Mouse (Mus musculus) adrenal gland, postnatal 36 days (tissue): ENCODE results near the gene Mum1. TPM values are rescaled to one million over a fixed set of nuclear protein-coding genes. Genes with fewer than 3 reads are reported as not detected.
A peak's percentile ranks its signal among the peaks of the same experiment; 100 is the strongest.

Source experiments
- DNase-seq, 2 experiments: peaks; one replicate each; pipeline ENCODE4 v3.0.0; 2021; ENCODE audit warnings: mixed read lengths in 1 of 2
- total RNA-seq, 2 experiments: library from RNA; stranded (reverse); gene quantifications; 2 replicates each; pipeline ENCODE4 v1.2.3; 2021

Mum1 gene
- total RNA-seq, 2 experiments from 2014 or later = 20.4 to 21.2 TPM

DNA sequence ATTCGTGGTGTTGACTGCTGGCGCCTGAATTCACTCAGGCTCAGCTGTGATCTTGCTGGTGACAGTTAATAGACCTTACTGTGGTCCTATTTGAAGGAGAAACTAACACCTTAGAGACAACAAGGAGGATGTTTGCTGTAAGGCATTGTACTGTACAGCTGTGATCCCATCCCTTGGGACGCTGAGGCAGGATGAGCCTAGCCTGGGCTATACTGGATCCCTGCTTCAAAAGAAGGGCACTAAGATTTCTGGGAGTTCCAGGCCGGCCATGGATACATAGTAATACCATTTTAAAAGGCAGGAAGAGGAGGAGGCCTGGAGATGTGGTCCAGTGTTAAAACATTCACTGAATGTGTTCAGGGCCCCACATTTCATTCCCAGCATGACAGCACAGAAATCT lies 24.3 kb downstream of the Mum1 start:
- no peak for DNase-seq

DNA sequence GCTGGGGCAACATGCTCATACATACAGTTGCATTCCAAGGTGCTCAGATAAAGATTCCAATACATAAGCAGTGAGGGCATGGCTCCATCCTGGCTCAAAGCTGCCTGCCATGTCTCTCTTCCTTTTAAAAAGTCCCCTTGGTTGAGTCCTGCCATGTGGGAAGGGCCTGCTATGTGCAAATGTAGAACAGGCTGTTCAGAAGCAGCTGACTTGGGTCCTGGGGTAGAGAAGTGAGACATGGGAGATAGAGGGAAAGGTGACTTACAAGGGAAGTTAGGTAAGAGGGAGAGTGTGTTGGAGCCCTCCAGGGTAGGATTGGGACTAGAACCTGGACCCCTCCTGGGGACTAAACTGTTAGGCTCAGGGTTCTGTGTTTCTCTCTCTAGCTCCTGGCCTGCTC lies 25.8 kb downstream of the Mum1 start:
- no peak for DNase-seq

DNA sequence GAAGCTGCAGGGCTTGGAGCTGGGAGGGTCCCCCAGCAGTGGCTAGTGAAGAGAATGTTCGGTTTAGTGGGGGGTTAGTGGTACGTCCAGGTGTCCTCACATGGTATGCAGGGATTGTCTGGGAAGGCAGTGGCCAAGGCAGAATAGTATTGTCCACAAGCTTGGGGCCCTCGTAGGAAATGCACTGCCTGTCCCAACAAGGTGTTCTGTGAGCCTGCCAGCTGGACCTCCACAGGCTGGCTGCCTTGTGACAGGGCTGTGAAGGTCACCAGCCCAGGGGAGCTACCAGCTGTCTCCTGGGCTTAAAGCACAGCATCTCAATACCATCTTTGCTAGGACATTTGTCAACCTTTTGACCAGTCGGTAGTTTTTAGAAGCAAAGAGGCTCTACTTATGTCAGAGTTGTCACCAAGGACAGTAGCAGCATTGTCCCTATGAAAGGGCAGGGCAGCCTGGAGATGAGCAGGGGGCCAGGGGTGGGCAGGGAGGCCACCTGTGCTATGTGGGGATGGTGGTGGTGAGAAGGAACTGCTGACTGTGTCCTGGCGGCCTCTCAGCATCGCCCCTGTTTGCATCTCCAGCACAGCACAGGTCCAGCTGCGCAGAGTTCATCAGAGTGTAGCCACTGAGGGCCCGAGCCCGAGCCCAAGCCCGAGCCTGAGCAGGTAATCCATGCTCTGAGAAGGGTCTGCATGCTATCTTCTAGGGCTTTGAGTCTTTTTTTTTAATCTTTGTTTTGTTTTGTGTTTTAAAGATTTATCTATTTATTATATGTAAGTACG lies 26.4 kb downstream of the Mum1 start:
- no peak for DNase-seq

DNA sequence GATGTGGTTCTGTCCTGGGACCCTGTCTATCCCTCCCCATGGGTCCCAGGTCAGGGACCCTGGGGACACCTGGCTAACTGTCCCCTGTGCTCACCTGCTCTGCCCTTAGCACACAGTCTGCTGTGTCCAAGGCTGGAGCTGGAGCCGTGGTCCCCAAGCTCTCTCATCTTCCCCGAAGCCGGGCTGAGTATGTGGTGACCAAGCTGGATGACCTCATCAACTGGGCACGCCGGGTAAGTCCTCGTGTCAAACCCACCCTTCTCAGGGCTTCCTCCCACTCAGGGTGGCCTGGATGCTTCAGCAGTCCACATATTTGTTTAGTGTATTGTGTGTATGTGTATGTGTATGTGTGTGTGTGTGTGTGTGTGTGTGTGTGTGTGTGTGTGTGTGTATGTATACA lies 27.3 kb downstream of the Mum1 start:
- no peak for DNase-seq

DNA sequence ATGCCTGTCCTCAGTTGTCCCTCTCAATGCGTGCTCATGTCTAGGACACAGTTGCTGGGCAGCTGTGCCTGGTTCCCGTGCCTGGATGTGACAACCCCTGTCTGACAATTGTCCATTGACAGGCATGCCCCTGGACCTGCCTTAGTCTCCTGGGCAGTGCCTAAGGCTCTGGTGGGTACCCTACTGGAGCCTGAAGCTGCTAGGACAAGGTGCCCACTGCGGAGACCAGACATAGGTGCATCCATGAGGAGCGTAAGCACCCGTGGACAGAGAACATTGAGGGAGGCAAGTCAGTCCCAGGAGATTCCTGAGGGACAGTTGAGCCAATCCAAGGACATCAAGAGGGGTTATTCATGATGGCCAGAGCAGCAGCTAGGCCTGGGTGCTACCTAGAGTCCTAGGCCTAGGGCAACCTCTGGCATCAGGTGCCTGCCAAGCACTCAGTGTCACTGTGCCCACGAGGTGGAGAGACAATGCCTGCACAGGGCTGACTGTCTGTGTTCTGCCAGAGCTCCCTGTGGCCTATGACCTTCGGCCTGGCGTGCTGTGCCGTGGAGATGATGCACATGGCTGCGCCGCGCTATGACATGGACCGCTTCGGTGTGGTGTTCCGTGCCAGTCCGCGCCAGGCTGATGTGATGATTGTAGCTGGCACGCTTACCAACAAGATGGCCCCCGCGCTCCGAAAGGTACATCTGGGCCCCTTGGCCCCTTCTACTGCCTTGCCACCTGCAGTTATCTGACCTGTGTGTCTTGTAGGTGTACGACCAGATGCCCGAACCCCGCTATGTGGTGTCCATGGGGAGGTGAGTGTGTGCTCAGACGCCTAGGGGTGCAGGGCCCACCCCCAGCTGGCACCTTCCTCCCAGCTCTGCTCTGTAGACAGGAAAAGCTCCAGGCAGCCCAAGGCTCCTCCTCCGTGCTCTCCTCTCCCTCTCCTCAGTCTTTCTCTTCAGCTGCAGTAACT lies 28.4 kb downstream of the Mum1 start:
- DNase-seq = no peak

DNA sequence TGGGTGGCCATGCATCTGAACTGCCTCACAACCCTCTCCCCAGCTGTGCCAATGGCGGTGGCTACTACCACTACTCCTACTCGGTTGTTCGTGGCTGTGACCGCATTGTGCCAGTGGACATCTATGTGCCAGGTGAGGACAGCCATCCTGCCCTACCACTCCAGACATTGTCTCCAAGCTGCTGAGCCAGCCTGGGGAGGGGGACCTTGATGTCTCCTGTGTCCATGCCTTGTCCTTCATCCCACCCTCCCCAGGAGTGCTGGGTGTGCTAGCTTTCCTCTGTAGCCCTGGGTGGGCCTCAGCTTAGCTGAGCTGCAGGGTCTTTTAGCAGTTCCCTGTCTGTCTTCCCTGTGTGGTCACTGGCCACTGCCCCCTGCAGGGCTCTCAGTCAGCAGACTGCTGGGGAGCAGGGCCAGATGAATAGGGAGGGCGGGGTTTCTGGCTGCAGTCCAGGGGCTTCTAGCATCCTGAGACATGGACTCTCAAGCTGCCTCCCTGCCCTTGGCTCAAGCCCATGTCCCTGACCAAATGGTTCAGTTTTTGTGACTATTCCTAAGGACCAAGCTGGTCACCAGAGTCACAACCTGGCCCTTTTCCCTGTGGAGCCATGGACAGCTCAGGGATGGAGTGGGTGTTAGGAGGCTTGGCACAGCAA lies 29.8 kb downstream of the Mum1 start:
- peak; percentile 85 to 88 for DNase-seq

DNA sequence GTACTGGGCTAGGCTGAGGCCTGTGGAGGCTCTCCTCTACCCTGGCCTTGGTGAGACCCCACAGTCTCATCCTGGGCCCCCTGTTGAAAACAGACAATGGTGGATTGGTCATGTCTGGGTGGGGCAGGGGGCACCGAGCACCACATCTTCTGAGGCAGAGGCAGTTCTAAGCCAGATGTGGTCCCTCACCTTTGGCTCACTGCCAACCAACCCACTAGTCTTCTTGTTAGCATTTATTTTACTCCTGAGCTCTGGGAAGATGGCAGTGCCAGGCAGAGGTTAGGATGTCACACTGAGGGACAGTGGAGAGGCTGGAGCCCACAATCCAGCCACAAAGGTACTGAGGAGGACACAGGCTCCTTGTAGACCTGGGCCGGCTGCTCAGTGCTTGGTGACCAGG lies 31.7 kb downstream of the Mum1 start:
- no peak for DNase-seq

DNA sequence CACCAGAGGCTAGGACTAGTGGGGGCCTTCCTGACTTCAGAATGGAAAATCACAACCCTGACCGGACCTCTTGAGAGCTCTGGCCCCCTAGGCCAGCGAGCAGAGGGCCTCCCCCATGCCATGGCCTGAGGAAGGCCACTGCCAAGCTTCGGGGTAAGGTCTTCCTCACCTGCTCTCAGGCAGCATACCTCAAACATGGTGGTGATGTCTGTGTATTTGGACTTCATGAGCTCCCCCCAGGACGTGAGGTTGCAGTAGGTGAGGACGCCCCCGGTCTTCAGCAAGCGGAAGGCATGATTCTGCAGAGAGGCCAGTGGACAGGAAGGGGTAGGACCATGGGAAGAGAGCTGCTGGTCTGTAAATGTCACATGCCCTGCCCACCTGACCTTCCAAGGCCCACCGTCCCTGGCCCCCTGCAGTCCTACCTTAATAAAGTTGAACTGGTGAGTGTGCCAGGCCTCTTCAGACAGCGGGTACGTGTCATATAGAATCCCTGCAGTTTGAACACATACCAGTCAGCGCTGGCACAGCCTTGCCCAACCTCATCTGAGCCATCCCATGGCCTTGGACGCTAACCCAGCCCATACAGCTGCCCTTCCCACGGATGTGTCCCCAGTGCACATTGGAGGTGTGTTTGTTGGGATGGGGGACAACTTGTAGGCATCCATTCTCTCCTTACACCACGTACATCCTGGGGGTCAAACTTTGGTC lies 32.7 kb downstream of the Mum1 start:
- peak; percentile 72 for DNase-seq

DNA sequence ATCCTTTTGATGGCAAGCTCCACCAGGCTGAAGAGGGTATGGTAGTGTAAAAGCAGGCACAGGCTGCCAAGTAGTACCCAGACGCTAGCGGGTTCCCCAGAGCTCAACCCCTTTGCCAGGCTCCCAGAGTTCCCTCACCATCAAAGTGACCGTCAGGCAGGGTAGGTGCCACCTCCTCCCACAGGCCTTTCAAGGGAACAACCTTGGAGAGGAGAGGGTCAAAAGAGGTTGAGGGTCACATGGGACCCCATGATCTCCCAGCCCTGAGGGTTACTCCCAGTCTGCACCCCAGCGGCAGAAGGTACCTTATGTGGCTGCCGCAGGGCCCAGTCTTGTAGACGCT lies 33.2 kb downstream of the Mum1 start:
- peak; percentile 46 for DNase-seq

DNA sequence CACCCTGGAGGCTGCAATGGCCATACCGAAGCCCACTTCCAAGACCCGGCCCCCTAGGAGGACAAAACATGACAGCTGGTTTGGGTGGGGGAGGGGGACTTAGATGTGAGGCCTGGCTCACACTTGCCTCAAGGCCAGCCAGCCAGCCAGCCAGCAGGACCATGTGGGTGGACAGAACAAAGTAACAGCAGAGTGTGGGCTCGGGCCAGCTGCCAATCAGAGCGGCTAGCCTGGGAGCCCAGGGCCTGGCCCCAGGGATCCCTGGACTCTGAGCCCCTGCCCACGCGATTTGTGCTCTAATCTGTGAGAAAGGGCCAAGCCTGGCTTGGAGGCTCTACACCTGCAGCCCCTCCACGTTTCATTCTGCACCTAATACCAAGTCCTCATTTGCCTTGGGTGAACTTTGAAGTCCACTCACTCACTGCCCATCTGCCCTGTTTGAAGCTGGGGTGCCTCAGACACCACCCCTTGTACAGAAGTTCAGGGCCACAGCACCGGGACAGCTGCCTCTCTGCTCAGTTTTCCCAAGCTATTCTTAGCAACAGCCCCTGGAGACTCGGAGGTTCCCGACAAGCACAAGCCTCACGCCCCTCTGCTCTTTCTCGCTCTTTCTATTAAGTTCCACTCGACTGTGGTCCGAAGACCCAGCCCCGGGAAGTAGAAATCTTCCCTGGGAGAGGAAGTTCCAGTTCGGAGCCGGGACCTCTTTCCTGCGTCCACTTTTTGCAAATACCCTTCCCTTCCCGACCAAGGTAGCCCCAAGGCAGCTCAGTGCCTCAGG lies 33.8 kb downstream of the Mum1 start:
- DNase-seq = peak; percentile 90

DNA sequence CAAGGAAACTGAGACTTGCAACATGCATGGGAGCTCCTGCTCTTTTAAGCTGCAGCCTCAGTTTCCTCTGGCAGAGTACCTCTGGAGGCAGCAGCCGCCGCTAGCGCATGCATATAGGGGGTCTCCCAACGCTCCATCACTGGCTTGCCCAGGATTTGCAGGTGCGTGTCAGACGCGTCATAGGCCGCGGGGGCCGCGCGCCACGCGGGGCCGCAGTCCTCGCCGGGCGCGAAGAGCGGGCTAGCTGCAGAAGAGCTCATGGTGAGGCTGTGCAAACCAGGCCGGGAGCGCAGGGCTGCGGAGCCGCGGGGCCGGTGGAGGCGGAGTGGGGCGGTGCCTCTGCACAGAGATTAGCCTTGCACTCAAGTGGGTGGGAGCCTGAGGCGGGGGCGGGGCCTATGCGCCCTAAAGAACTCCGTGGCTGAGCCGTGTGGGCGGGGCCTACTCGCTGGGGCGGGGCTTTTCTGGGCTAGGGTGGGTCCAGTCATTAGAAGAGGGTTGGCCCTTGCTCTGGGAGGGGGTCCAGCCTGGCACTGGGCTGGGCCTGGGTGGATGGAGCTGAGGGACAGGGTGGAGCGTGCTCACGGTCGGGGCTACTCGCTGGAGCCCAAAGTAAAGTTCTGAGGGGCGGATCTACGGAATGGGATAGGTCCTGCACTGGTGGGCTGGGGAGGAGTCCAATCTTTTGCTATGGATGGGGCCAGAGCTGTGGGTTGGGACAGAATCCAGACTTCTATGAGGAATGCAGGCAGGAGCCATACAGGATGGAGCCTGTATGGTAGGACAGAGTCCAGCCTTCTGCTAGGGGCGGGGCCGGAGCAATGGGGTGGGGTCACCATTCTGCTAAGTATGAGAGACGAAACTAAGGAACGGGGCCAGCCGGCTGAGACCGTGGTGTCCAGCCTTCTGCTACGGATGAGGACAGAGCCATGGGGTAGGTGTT lies 34.7 kb downstream of the Mum1 start, which contains the start of the genes Gamt and Dazap1:
Gene Gamt (minus strand): TSS at position 371 of the 943 bp plus-strand sequence.
Gene Dazap1 (plus strand): TSS at position 845 of the 943 bp plus-strand sequence.
- DNase-seq = peak; percentile 99 to 100

DNA sequence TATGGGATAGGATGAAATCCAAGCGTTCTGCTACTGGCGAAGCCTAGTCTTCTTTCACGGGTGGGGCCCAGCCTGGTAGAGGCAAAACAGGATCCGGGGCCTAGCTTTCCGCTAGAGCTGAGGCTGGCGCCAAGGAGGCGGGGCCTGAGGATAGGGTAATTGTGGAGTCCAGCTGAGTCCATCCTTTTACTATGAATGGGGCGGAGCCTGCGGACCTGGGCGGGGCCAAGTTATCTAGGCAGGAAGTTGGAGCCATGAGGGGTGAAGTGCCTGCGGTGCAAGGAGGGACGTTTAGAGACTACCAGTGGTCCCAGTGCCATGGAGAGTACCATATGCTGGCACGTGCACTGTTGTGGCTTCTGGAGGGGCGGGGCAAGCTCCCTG lies 35.3 kb downstream of the Mum1 start:
- DNase-seq = peak; percentile 99 to 100

DNA sequence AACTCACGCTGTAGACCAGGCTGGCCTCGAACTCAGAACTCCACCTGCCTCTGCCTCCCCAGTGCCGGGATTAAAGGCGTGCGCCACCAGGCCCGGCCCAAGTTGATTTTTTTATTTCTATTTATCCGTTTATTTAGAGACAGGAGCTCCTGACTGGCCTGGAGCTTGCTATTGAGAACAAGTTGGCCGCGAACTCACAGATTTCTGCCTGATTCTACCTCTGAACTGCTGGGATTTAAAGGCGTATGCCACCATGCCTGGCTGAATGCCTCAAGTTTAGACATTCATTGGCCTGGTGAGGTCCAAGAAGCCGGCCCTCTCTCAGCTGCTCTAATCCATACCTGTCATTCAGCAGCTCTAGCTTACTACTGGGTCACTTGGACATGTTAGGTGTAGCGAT lies 35.9 kb downstream of the Mum1 start:
- DNase-seq = no peak

DNA sequence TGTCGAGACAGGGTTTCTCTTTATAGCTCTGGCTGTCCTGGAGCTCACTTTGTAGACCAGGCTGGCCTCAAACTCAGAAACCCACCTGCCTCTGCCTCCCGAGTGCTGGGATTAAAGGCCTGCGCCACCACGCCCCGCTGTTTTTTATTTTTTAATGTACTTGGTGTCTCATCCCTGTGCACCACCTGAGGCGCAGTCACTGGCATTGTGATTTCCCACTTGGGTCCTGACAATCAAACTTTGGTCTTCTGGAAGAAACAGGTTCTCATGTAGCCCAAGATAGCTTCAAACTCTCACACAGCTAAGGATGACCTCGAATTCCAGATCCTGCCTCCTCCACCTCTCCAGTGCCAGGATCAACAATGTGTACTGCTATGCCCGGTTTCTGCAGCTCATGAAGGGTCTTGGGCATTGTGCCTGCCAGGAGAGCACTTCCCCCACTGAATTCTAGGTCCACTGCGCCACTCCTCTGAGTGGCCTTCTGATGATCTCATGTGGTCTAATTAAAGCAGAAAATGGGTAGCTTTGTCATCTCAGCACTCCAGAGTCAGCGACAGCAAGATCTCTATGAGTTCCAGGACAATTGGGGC lies 36.6 kb downstream of the Mum1 start:
- no peak for DNase-seq

DNA sequence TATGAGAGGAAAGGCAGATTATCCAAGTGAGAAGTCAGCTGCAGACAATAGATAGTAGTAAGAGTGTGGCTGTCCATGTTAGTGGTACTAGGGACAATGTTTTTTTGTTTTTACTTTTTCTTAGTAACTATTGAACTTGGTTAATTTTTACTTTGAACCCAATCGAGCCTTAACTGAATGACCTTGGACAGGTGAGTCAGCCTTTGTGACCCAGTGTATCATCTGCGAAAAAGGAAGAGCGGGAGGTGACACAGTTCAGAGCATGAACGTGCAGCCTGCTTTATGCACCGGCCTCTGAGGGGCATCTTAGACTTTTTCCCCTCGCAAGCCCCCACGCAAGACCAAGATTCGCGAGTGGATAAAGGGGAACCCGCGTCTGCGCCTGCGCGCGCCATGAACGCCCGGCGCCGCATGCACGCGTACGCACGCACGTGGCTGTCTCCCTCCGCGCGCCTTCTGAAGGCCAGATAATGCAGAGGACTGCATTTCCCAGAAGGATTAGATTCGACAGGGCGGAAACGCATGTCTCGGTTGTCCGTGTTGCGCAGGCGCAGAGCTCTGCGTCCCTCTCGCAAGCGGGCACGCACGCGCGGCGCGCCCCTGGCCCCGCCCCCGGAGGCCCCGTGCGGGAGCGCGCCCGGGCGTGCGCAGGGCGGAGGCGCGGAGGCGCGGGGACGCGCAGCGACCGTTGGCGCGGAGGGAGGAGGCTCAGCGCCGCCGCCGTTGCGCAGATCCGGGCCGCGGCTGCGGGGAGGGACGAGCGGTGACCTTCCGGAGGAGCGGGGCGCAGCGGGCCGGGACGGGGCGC lies 38.3 kb downstream of the Mum1 start:
- peak; percentile 99 to 100 for DNase-seq

DNA sequence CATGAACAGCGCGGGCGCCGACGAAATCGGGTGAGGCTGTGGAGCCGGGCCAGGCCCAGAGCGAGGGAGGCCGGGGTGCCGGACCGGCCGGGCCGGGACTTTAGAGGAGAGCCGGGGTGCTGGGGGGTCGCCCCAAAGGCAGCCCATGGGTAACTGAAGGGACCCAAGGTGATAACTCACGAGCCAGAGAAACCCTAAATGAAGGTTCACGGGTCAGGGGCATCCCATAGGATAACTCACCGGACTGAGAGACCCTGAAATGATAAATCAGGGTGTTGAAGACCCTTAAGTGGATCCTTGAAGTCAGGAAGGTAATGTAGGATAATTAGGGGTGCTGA lies 38.9 kb downstream of the Mum1 start:
- no peak for DNase-seq

DNA sequence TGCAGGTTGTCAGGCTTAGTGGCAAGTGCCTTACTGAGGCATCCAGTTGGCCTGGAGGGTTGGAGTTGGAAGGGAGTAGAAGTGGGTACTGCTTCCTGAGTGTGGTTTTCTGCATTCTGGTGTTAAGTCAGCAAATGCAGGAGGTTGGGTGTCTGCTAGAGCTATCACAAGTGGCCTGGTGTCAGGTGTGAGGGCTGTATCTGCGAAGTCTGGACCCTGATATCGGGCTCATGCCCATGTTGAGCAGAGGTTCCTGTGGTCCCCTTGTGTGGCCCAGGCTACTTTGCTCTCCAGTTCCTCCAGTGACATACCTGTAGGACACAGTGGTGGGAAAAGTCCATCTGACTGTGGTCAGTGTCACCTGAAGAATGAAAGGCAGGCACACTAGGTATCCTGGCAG lies 43.9 kb downstream of the Mum1 start:
- DNase-seq = no peak

DNA sequence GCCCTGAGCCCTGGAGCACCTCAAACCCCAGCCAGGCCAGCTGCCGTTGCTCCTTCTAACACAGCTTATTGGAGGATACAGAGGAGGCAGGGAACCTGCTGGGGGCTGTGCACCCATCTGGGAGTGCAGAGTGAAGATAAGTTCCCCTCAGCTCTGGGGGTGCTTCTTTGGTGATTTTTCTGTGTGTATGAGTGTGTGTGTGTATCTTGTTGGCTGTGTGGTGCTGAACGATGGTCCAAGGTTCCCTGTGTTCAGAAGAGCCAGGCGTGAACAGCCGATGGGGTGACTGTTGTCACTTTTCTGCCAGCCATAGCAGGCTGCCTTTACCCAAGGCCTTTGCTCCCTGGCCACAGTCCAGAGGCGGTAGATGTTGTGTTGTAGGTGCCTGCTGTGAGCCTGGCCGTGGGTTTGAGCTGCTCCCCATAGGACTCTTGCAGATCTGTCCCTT lies 44.5 kb downstream of the Mum1 start:
- peak; percentile 75 for DNase-seq
